11 mouse cellular contexts compared by ENCODE assay signal in genomic region chr10:111669658-111670057, GRCm38 (mm10).
DNase-seq lines count a peak whose midpoint lies in the region; ATAC-seq and TF ChIP-seq lines count a peak whose summit lies in the region.
"Had no signal": no experiment of that assay in that cellular context is flagged by ENCODE, and none has a peak within 500 bp of the region (broad histone marks: within the 10 kb centered on the region; RNA-seq: fewer than 3 reads in every experiment).

No protein-coding gene starts in this region.

- no peak for TF ChIP-seq RAD21 in MEL (IDR thresholded peaks at IDR 0.05; ENCODE audit: low read depth, low read length)

- no peaks in the 10 kb centered on the region for H3K4me1 ChIP-seq in heart, adult 2 months (ENCODE audit: control insufficient read depth, insufficient read depth, low read length)
- H3K4me1 ChIP-seq in heart, embryonic 12.5 days (replicated peaks) = peaks cover 29% of the 10 kb centered on the region
- peaks cover 20 to 41% of the 10 kb centered on the region in 2 experiments for H3K4me1 ChIP-seq in MEL (ENCODE audit: control insufficient read depth in 1 of 2, insufficient read depth in 2 of 2, low read length in 2 of 2)
- H3K4me1 ChIP-seq in hindbrain, embryonic 15.5 days (replicated peaks) = 0 out of 2 replicates have a peak, but pooled peaks cover 3% of the 10 kb centered on the region
- peaks cover 45% of the 10 kb centered on the region for H3K4me1 ChIP-seq in lung, embryonic 16.5 days (replicated peaks; ENCODE audit: control insufficient read depth, insufficient read depth, low read length)

- intact Hi-C loops in heart, adult 2 months (cut with DNase I) = no loop called here

- H3K79me2 ChIP-seq in heart, adult 2 months (replicated peaks; ENCODE audit: control insufficient read depth, insufficient read depth, low read length) = no peaks in the 10 kb centered on the region
- H3K79me2 ChIP-seq in MEL (ENCODE audit: control insufficient read depth, insufficient read depth, low read length, poor library complexity) = no peaks in the 10 kb centered on the region

- peak in 1 of 2 experiments; percentile 39 for DNase-seq in heart, adult 2 months
- no peak for DNase-seq in MEL (ENCODE audit: low read depth, low spot score)
- DNase-seq in spleen, postnatal 10 days (ENCODE audit: low spot score in 2 of 2) = no peak
- DNase-seq in thymus, postnatal 14 days = no peak
- DNase-seq: cerebellum, postnatal 36 days; gastrocnemius, adult 2 months had no signal

- ATAC-seq in heart, embryonic 12.5 days (ENCODE audit: insufficient number of reproducible peaks, low FRiP score) = no peak
- ATAC-seq in hindbrain, embryonic 15.5 days (ENCODE audit: low FRiP score, low read depth) = 0 out of 2 replicates have a peak, but pooled peaks have one; percentile 40
- peak; percentile 70 for ATAC-seq in lung, embryonic 16.5 days (ENCODE audit: low read depth)
- no peak for ATAC-seq in granulocyte monocyte progenitor cell, adult 5-6 weeks (replicated peaks; ENCODE audit: poor library complexity, severe bottlenecking)
- ATAC-seq: intestine, postnatal 0 days had no signal

- H3K9ac ChIP-seq in heart, adult 2 months (ENCODE audit: low read depth, low read length) = no peak overlapping the region
- H3K9ac ChIP-seq in heart, embryonic 12.5 days = no peak overlapping the region
- no peak overlapping the region for H3K9ac ChIP-seq in MEL (ENCODE audit: control insufficient read depth, low read depth, low read length, poor library complexity, severe bottlenecking)
- no peak overlapping the region for H3K9ac ChIP-seq in hindbrain, embryonic 15.5 days
- no peak overlapping the region for H3K9ac ChIP-seq in lung, embryonic 16.5 days (ENCODE audit: low read length)

- no peaks in the 10 kb centered on the region for H3K9me3 ChIP-seq in heart, embryonic 12.5 days (replicated peaks)
- H3K9me3 ChIP-seq in MEL (replicated peaks; ENCODE audit: insufficient read depth, low read length) = no peaks in the 10 kb centered on the region
- no peaks in the 10 kb centered on the region for H3K9me3 ChIP-seq in hindbrain, embryonic 15.5 days
- H3K9me3 ChIP-seq in lung, embryonic 16.5 days (ENCODE audit: control insufficient read depth, low read length) = no peaks in the 10 kb centered on the region

- H3K4me2 ChIP-seq in heart, embryonic 12.5 days = no peak overlapping the region
- H3K4me2 ChIP-seq in hindbrain, embryonic 15.5 days = no peak overlapping the region
- no peak overlapping the region for H3K4me2 ChIP-seq in lung, embryonic 16.5 days (ENCODE audit: low read depth, low read length)

- 0 out of 2 replicates have a peak, but pooled peaks have one; percentile 50 for TF ChIP-seq EP300 in heart, adult 2 months (IDR thresholded peaks at IDR 0.05; ENCODE audit: insufficient read depth, low read depth, low read length)
- TF ChIP-seq EP300 in MEL (IDR thresholded peaks at IDR 0.05; ENCODE audit: low read depth in 1 of 2, low read length in 2 of 2) = no peak

- 77% methylated on average over 6 of the region's 6 CpGs for WGBS in heart, adult 2 months
- 61% methylated on average over 6 of the region's 6 CpGs for WGBS in heart, embryonic 12.5 days
- WGBS in hindbrain, embryonic 15.5 days = 33% methylated on average over 6 of the region's 6 CpGs
- 55% methylated on average over 6 of the region's 6 CpGs for WGBS in lung, embryonic 16.5 days

- H3K27ac ChIP-seq in heart, adult 2 months = no peak overlapping the region
- no peak overlapping the region for H3K27ac ChIP-seq in heart, embryonic 12.5 days (ENCODE audit: poor library complexity, severe bottlenecking)
- H3K27ac ChIP-seq in MEL (ENCODE audit: control insufficient read depth, low read depth, low read length) = no peak overlapping the region
- no peak overlapping the region for H3K27ac ChIP-seq in hindbrain, embryonic 15.5 days (replicated peaks)
- peak overlapping the region; percentile 68 for H3K27ac ChIP-seq in lung, embryonic 16.5 days (ENCODE audit: low read length)
- H3K27ac ChIP-seq: gastrocnemius, adult 2 months had no signal

- TF ChIP-seq POLR2A in heart, adult 2 months (IDR thresholded peaks at IDR 0.05; ENCODE audit: insufficient read depth, low read depth, low read length) = no peak
- TF ChIP-seq POLR2A in MEL (IDR thresholded peaks at IDR 0.05; ENCODE audit: control insufficient read depth in 1 of 2, insufficient read depth in 1 of 2, low read depth in 1 of 2, low read length in 2 of 2, poor library complexity in 1 of 2) = no peak

- no peak overlapping the region for H3K4me3 ChIP-seq in heart, adult 2 months
- no peak overlapping the region for H3K4me3 ChIP-seq in heart, embryonic 12.5 days
- no peak overlapping the region for H3K4me3 ChIP-seq in MEL (ENCODE audit: control insufficient read depth in 1 of 2, insufficient read depth in 1 of 2, low read depth in 2 of 2, low read length in 2 of 2)
- no peak overlapping the region for H3K4me3 ChIP-seq in hindbrain, embryonic 15.5 days
- no peak overlapping the region for H3K4me3 ChIP-seq in lung, embryonic 16.5 days (ENCODE audit: low read length)
- H3K4me3 ChIP-seq: gastrocnemius, adult 2 months had no signal

- no peaks in the 10 kb centered on the region for H3K36me3 ChIP-seq in heart, adult 2 months (ENCODE audit: control insufficient read depth, insufficient read depth, low read length)
- no peaks in the 10 kb centered on the region for H3K36me3 ChIP-seq in heart, embryonic 12.5 days
- peaks cover 0 to 35% of the 10 kb centered on the region in 2 experiments; a peak in 2 of 4 replicates for H3K36me3 ChIP-seq in MEL (ENCODE audit: control insufficient read depth in 1 of 2, insufficient read depth in 2 of 2, low read length in 2 of 2)
- H3K36me3 ChIP-seq in hindbrain, embryonic 15.5 days = no peaks in the 10 kb centered on the region
- H3K36me3 ChIP-seq in lung, embryonic 16.5 days (ENCODE audit: control insufficient read depth, insufficient read depth, low read length) = no peaks in the 10 kb centered on the region

- TF ChIP-seq CTCF in heart, adult 2 months (IDR thresholded peaks at IDR 0.05) = no peak
- TF ChIP-seq CTCF in MEL (IDR thresholded peaks at IDR 0.05 in 2 of 3, conservative IDR thresholded peaks at IDR 0.05 in 1 of 3; ENCODE audit: control insufficient read depth in 1 of 3, insufficient read depth in 1 of 3, low read depth in 2 of 3, low read length in 3 of 3, poor library complexity in 1 of 3, severe bottlenecking in 1 of 3) = no peak

- H3K27me3 ChIP-seq in heart, adult 2 months (ENCODE audit: control insufficient read depth, insufficient read depth, low read length) = no peaks in the 10 kb centered on the region
- H3K27me3 ChIP-seq in heart, embryonic 12.5 days (replicated peaks) = no peaks in the 10 kb centered on the region
- H3K27me3 ChIP-seq in MEL (ENCODE audit: control insufficient read depth in 1 of 2, insufficient read depth in 2 of 2, low read length in 2 of 2) = no peaks in the 10 kb centered on the region
- H3K27me3 ChIP-seq in hindbrain, embryonic 15.5 days = no peaks in the 10 kb centered on the region
- H3K27me3 ChIP-seq in lung, embryonic 16.5 days (ENCODE audit: control insufficient read depth, insufficient read depth, low read depth, low read length) = no peaks in the 10 kb centered on the region

TF ChIP-seq in MEL, 35 proteins besides CTCF, POLR2A, EP300 and RAD21:
- TF ChIP-seq TAL1 (IDR thresholded peaks at IDR 0.05; ENCODE audit: low read length) (peak; percentile 30; the same call in 1 of the 2 replicates), USF2 (IDR thresholded peaks at IDR 0.05; ENCODE audit: borderline replicate concordance in 1 of 2, insufficient read depth in 1 of 2, low read depth in 1 of 2, low read length in 2 of 2) (no peak), ZMIZ1 (IDR thresholded peaks at IDR 0.05; ENCODE audit: low read depth, low read length) (no peak), TCF12 (IDR thresholded peaks at IDR 0.05; ENCODE audit: low read depth, low read length) (peak; percentile 40; the same call in 1 of the 2 replicates), MYC (IDR thresholded peaks at IDR 0.05; ENCODE audit: low read depth, low read length) (no peak), JUND (IDR thresholded peaks at IDR 0.05; ENCODE audit: low read depth, low read length) (no peak)

Comparison
In these comparisons a context has a peak if more than half of its experiments do, and no peak if none do; other contexts are left out.
1. ATAC-seq: peak in hindbrain, embryonic 15.5 days (single experiment) and lung, embryonic 16.5 days (single experiment); none in heart, embryonic 12.5 days (single experiment) and granulocyte monocyte progenitor cell, adult 5-6 weeks (single experiment).